Mouse (Mus musculus): Measurements from ENCODE around the gene Dnal1.

DNA sequence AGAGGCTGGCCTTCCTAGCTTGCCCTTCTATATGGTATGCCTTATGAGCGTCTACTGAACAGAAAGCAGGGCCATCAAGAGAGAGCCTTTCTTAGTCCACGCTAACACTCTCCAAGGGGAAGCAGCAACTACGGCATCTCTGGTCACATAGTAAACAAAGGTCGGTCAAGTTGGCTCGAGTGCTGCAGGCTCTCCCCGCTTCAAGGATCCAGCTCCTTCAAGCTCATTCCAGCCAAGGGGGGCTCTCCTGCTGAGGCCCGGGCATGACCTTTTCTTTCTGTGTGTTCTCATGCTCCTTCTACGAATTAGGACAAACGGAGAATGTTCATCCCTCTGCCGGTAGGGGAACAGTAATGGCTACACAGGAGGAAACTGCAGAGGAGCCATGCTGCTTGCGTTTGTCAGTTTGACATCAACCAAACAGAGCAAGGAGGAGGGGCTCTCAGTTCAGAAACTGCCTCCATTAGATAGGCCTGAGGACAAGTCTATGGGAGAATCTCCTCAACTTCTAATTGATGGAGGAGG lies 49.5 kb downstream of the Dnal1 start:
- TF ChIP-seq POLR2A (IDR thresholded peaks at IDR 0.05; ENCODE audit: insufficient read depth, low read depth, low read length) (no peak), CTCF (IDR thresholded peaks at IDR 0.05; ENCODE audit: insufficient read depth, low read depth, low read length) (no peak)
